Mouse (Mus musculus) neural tube, embryonic 13.5 days (tissue): Measurements from ENCODE around the gene Tprg. TPM values are rescaled to one million over a fixed set of nuclear protein-coding genes. Genes with fewer than 3 reads are reported as not detected.

Experiments used
- ATAC-seq: fragments of 200-750 bp; cut with Nextera tagmentation; 2 replicates; pipeline ENCODE4 v1.8.0; 2017; ENCODE audit warnings: low read depth, mild to moderate bottlenecking, moderate TSS enrichment, moderate library complexity
- H3K27ac ChIP-seq: fragments of 300-500 bp; sonication (generic); replicated peaks from 2 replicates; pipeline ENCODE4 v1.5.1; 2015; ENCODE audit warnings: moderate library complexity, mild to moderate bottlenecking, inconsistent platforms
- H3K27me3 ChIP-seq: fragments of 300-500 bp; sonication (generic); 2 replicates; pipeline ENCODE4 v1.6.1; 2015; ENCODE audit warnings: mild to moderate bottlenecking, inconsistent platforms
- H3K36me3 ChIP-seq: fragments of 300-500 bp; sonication (generic); 2 replicates; pipeline ENCODE4 v1.6.1; 2015; ENCODE audit warnings: mild to moderate bottlenecking, inconsistent platforms
- H3K4me1 ChIP-seq: fragments of 300-500 bp; sonication (generic); replicated peaks from 2 replicates; pipeline ENCODE4 v1.6.1; 2015; ENCODE audit warnings: inconsistent platforms
- H3K4me2 ChIP-seq: fragments of 300-500 bp; sonication (generic); 2 replicates; pipeline ENCODE4 v1.6.1; 2015; ENCODE audit warnings: inconsistent platforms, mild to moderate bottlenecking, moderate library complexity
- H3K4me3 ChIP-seq: fragments of 300-500 bp; sonication (generic); 2 replicates; pipeline ENCODE4 v1.5.1; 2015; ENCODE audit warnings: mild to moderate bottlenecking, inconsistent platforms
- H3K9ac ChIP-seq: fragments of 300-500 bp; sonication (generic); 2 replicates; pipeline ENCODE4 v1.6.1; 2015; ENCODE audit warnings: moderate library complexity, mild to moderate bottlenecking, inconsistent platforms
- H3K9me3 ChIP-seq: fragments of 300-500 bp; sonication (generic); 2 replicates; pipeline ENCODE4 v1.6.1; 2016; ENCODE audit warnings: inconsistent platforms
- WGBS: fragments of 180-500 bp; shearing (Covaris S2); methylation state at CpG from one replicate; pipeline ENCODE4 v1.1.7; 2015; 5-methylcytosine and 5-hydroxymethylcytosine counted together
- polyA plus RNA-seq: library from polyadenylated mRNA; unstranded; fragments of >200 nt; fragmentation: Nextera tagmentation; extraction: Ambion mirVana; gene quantifications from 2 replicates; pipeline ENCODE4 v1.2.1, GENCODE M21; 2015

The Tprg gene
- polyA plus RNA-seq, 1 experiment from 2014 or later = not detected

- H3K36me3 ChIP-seq = no peaks in the 10 kb centered on the region
- H3K4me2 ChIP-seq = no peak overlapping the region
- 21% methylated on average over 4 of the region's 4 CpGs for WGBS
- no peak overlapping the region for H3K9ac ChIP-seq
- H3K9me3 ChIP-seq = no peaks in the 10 kb centered on the region
- H3K4me3 ChIP-seq = no peak overlapping the region
- H3K27me3 ChIP-seq = peaks cover 11% of the 10 kb centered on the region
- H3K27ac ChIP-seq = no peak overlapping the region
- H3K4me1 ChIP-seq = peaks cover 5% of the 10 kb centered on the region; the same call in 1 of the 2 replicates
- ATAC-seq = peak; percentile 76
Observed at GRCm38 (mm10) chr16:25335058-25335703, 48.6 kb downstream of the Tprg start.

DNA sequence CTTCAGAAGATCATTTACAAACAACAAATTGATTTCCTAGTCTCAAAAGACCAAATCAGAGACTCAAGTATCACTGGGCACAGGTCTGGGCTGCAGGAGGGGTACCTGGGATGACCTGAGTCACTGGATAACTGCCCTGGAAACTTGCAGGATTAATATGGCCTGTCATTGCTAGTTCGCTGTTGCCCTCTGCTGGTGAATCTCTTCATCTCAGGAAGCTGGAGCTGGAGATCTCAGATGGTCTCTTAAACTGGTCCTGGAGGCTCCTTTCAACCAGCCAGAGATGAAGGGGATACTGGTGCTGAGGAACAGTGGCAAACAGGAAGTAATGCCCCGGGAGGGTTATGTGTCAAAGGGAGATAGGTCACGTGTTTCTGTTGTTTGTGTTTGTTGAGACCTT, 63.0 kb downstream of the Tprg start:
- no peak overlapping the region for H3K27ac ChIP-seq
- WGBS = 8% methylated on average over 3 of the region's 3 CpGs
- peaks cover 4% of the 10 kb centered on the region; the same call in 1 of the 2 replicates for H3K27me3 ChIP-seq

DNA sequence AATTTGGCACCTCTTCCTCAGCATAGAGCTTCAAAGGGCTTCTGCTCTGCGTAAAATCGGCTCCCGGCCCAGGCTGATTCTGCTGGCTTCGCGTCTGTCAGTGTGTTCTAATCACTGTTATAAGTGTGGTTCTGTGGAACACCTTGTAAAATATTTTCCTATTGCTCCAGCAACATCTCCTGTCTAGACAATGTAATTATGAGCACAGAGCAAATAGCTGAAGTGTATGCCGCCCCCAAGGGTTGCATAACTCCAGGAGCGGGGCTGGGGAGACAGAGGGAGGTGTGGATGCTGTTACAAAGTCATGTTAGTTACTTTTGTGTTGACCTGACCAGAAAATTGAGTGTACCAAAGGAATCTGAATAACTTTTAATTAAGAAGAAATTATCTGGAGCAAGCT, 81.2 kb downstream of the Tprg start:
- Histone ChIP-seq H3K4me1 (no peaks in the 10 kb centered on the region), H3K9ac (no peak overlapping the region), H3K9me3 (no peaks in the 10 kb centered on the region), H3K36me3 (no peaks in the 10 kb centered on the region), H3K27ac (no peak overlapping the region), H3K4me2 (no peak overlapping the region), H3K4me3 (no peak overlapping the region), H3K27me3 (no peaks in the 10 kb centered on the region)
- 82% methylated on average over 7 of the region's 7 CpGs for WGBS
- ATAC-seq = no peak

More for the DNA sequence above, 63.0 kb downstream of the Tprg start:
- ATAC-seq = no peak
- Histone ChIP-seq H3K4me1 (no peaks in the 10 kb centered on the region), H3K4me2 (no peak overlapping the region), H3K9ac (no peak overlapping the region), H3K36me3 (no peaks in the 10 kb centered on the region), H3K4me3 (no peak overlapping the region), H3K9me3 (no peaks in the 10 kb centered on the region)

GRCm38 (mm10) chr16:25369984-25370412, 83.4 kb downstream of the Tprg start:
- Histone ChIP-seq H3K27ac (no peak overlapping the region), H3K9me3 (no peaks in the 10 kb centered on the region), H3K27me3 (no peaks in the 10 kb centered on the region), H3K4me3 (no peak overlapping the region), H3K4me2 (no peak overlapping the region), H3K4me1 (no peaks in the 10 kb centered on the region), H3K9ac (no peak overlapping the region), H3K36me3 (no peaks in the 10 kb centered on the region)
- 46% methylated on average over 5 of the region's 5 CpGs for WGBS
- ATAC-seq = no peak

DNA sequence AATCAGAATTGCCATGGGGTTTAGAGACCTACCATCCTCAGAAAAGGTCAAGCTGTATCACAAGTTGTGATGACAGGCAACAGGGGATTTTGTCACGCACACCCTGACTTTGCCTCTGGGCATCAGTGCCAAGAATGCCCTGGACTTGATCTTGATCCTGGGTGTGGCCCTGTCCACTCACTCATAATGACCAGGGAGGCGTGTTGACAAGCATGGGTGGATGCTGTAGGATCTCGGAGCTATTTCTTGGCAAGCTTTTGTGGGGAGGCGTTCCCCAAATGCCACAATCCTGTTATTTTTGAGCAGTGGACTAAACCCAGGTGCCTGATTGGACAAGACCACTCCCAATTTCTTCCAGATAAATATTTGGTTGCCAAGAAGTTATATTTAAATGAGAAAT, 87.5 kb downstream of the Tprg start:
- Histone ChIP-seq H3K4me1 (0 out of 2 replicates have a peak, but pooled peaks cover 5% of the 10 kb centered on the region), H3K27ac (no peak overlapping the region), H3K4me3 (no peak overlapping the region), H3K36me3 (no peaks in the 10 kb centered on the region), H3K9me3 (no peaks in the 10 kb centered on the region), H3K4me2 (no peak overlapping the region), H3K27me3 (no peaks in the 10 kb centered on the region), H3K9ac (no peak overlapping the region)
- ATAC-seq = no peak
- WGBS = 88% methylated on average over 4 of the region's 4 CpGs

- Histone ChIP-seq H3K4me3 (no peak overlapping the region), H3K9ac (no peak overlapping the region), H3K27ac (no peak overlapping the region), H3K4me2 (no peak overlapping the region), H3K36me3 (no peaks in the 10 kb centered on the region), H3K27me3 (no peaks in the 10 kb centered on the region), H3K9me3 (no peaks in the 10 kb centered on the region), H3K4me1 (0 out of 2 replicates have a peak, but pooled peaks cover 5% of the 10 kb centered on the region)
- ATAC-seq = no peak
- WGBS = 73% methylated on average over 5 of the region's 5 CpGs
Observed at GRCm38 (mm10) chr16:25374775-25375174, 88.2 kb downstream of the Tprg start.

DNA sequence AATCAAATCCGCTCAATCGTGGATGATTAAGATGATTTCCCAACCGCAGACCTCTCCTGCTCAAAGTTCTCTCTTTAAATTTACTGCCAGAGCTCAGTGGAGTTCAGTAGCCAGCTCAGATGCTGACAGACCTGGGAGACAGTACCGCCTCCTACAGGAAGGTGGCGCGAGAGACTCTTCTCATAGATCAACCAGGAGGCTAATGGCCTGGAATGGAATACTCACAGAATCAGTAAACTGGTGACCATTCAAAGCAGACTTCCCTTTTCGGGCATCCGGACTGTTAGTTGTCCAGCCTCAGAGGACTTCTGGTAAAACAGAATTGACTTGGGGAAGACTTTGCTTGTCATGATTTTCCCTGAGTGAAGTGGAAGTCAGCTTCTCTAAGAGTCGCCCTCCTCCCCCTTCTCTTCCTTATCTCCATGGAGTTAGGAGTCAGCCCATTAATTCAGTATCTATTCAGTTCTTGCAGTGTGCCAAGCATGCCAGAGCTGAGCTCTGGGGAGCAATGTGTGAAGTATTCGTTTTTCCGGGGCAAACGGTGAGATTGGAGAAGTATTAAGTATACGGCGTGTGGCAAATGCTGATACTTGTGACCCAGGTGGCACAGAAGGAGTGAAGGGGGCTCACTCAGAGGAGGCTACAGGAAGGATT, 90.2 kb downstream of the Tprg start:
- H3K4me3 ChIP-seq = no peak overlapping the region
- H3K36me3 ChIP-seq = no peaks in the 10 kb centered on the region
- 39% methylated on average over 14 of the region's 14 CpGs for WGBS
- no peak overlapping the region for H3K27ac ChIP-seq
- 0 out of 2 replicates have a peak overlapping the region, but pooled peaks have one; percentile 7 for H3K4me2 ChIP-seq
- H3K4me1 ChIP-seq = 0 out of 2 replicates have a peak, but pooled peaks cover 5% of the 10 kb centered on the region
- H3K9me3 ChIP-seq = no peaks in the 10 kb centered on the region
- H3K27me3 ChIP-seq = no peaks in the 10 kb centered on the region
- no peak overlapping the region for H3K9ac ChIP-seq
- peak; percentile 77 for ATAC-seq

DNA sequence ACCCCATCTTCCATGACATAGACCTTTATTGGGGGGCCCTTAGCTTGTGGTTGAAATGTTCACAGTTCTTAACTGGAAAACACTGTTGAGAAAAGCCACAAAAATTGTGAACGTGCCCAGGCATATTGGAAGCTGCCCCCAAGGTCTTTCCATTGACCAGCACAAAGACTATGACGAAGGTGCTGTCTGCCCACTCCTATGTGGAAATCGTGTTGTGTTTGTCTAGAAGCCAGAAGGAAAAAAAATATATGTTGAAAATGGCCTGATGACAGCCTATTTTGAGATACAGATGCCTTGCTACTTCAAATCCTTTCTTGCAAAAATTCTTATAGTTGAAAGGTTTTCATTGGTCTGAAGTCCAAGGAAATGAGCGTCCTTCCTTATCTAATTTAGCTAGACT, 91.1 kb downstream of the Tprg start:
- Histone ChIP-seq H3K4me3 (no peak overlapping the region), H3K4me2 (no peak overlapping the region), H3K9me3 (no peaks in the 10 kb centered on the region), H3K9ac (no peak overlapping the region), H3K27me3 (no peaks in the 10 kb centered on the region), H3K36me3 (no peaks in the 10 kb centered on the region), H3K4me1 (0 out of 2 replicates have a peak, but pooled peaks cover 5% of the 10 kb centered on the region), H3K27ac (no peak overlapping the region)
- ATAC-seq = no peak
- 86% methylated on average over 4 of the region's 4 CpGs for WGBS

DNA sequence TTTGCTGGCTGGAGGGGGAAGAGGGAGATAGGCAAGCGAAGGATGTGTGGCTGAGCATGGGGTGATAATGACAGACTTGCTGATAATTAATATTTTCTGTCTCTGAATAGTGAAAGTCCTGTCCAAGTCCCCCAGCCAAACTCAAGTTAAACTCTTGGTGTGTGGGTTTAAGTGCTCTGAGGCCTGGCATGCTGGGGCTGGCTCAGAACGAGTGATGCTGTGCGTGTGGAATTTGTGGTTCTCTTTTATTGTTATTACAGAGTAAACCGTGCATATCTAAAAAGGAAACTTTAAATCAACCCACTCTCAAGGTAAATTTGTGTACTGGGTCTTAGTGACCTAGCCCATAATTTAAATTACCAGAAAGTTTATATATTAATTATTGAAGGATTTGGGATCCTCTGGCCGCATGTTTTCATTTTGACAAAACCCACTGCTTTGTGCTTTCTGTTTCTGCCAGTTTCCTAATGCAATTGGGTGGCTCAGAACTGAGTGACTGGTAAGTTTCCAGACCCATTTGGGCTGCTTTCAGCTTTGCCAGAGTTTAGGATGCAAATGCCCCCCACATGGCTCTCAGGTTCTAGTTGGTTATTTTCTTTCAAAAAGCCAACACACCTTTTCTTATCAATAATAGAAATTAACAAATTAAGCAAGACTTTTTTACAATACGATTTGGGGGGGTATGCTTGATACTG, 99.0 kb downstream of the Tprg start:
- H3K4me1 ChIP-seq = no peaks in the 10 kb centered on the region
- 83% methylated on average over 6 of the region's 6 CpGs for WGBS
- no peak overlapping the region for H3K4me3 ChIP-seq
- no peaks in the 10 kb centered on the region for H3K9me3 ChIP-seq
- no peak for ATAC-seq
- H3K4me2 ChIP-seq = no peak overlapping the region
- no peaks in the 10 kb centered on the region for H3K36me3 ChIP-seq
- H3K9ac ChIP-seq = no peak overlapping the region
- no peaks in the 10 kb centered on the region for H3K27me3 ChIP-seq
- H3K27ac ChIP-seq = no peak overlapping the region

GRCm38 (mm10) chr16:25394676-25395075, 108.1 kb downstream of the Tprg start:
- no peaks in the 10 kb centered on the region for H3K27me3 ChIP-seq
- H3K9ac ChIP-seq = no peak overlapping the region
- no peak for ATAC-seq
- no peaks in the 10 kb centered on the region for H3K9me3 ChIP-seq
- no peak overlapping the region for H3K27ac ChIP-seq
- no peaks in the 10 kb centered on the region for H3K4me1 ChIP-seq
- H3K36me3 ChIP-seq = no peaks in the 10 kb centered on the region
- no peak overlapping the region for H3K4me2 ChIP-seq
- whole genome bisulfite sequencing = 74% methylated on average over 1 of the region's 1 CpGs
- H3K4me3 ChIP-seq = no peak overlapping the region

- no peak overlapping the region for H3K27ac ChIP-seq
- no peaks in the 10 kb centered on the region for H3K9me3 ChIP-seq
- H3K36me3 ChIP-seq = no peaks in the 10 kb centered on the region
- 47% methylated on average over 6 of the region's 6 CpGs for WGBS
- no peak overlapping the region for H3K9ac ChIP-seq
- peaks cover 15% of the 10 kb centered on the region for H3K4me1 ChIP-seq
- no peak overlapping the region for H3K4me2 ChIP-seq
- no peak overlapping the region for H3K4me3 ChIP-seq
- H3K27me3 ChIP-seq = no peaks in the 10 kb centered on the region
- no peak for ATAC-seq
Observed at GRCm38 (mm10) chr16:25404156-25404555, 117.5 kb downstream of the Tprg start.

DNA sequence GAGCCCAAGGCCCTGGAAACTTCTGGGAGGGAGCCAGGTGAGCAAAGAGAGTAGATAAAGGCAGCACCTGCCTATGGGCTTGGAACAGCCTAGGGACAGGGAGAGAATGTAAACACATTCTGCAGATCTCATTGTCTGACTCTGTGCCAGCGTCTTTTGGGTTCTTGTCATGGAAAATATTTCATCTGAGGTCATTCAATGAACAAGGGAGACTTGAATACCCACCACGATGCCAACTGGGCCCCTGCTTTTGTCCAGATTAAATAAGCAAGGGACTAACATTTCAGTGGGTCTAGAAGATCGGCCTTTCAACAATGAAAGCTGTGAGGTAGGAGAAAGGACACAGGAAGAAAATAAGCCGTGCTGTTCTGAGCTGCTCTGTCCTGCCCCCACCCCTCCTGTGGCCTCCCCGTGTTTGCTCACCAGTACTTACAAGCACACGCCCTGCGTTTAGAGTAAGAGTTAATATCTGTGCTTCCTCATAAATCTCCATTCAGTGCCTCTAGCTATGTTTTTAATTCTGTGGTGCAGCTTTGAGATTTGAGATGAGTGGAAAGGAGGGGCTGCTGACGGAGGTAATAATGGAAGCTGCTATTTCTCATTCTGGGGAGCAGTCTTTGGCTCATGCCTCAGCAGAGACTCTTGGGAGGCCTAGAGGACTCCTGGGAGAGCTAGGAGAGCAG, 120.7 kb downstream of the Tprg start:
- Histone ChIP-seq H3K9me3 (no peaks in the 10 kb centered on the region), H3K36me3 (no peaks in the 10 kb centered on the region), H3K4me2 (peak overlapping the region; percentile 30), H3K9ac (no peak overlapping the region), H3K4me3 (no peak overlapping the region), H3K4me1 (peaks cover 15% of the 10 kb centered on the region), H3K27me3 (no peaks in the 10 kb centered on the region), H3K27ac (peak overlapping the region; percentile 67)
- peak; percentile 87 for ATAC-seq
- WGBS = 14% methylated on average over 8 of the region's 8 CpGs
